Mouse (Mus musculus) spleen, adult 2 months (tissue): Measurements from ENCODE around the gene Tenm4.

ENCODE experiments used
- CTCF ChIP-seq: fragments of 200-500 bp; IDR thresholded peaks from 2 replicates; pipeline ENCODE4 v1.5.1; 2011; ENCODE audit warnings: mild to moderate bottlenecking, inconsistent platforms; ENCODE audit not compliant: insufficient read depth, insufficient read length, insufficient replicate concordance; ENCODE audit errors: extremely low read depth
- POLR2A ChIP-seq: fragments of 200-500 bp; IDR thresholded peaks from 2 replicates; pipeline ENCODE4 v1.6.1; 2011; ENCODE audit warnings: low read depth, low read length, inconsistent platforms

DNA sequence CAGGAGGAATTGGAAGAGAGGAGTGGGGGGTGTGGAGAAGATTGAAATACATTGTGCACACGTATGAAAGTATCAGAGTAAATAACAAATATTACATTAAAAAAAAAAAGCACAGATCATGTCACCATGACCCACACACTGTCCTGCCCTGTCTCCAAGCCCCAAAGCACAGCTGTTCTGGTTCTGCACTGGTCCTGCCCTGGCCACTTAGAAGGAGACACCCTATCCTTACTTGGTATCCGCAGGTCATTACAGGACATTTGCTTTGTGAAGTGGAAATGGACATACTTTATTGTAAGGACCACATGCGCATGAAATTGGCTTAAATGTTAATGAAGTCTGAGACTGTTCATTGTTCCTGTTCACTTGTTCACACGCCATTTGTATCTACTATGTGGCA is 510.8 kb downstream of the Tenm4 start:
- TF ChIP-seq CTCF = no peak
- no peak for TF ChIP-seq POLR2A
